Mouse (Mus musculus): ENCODE measurements around the gene Antxr1.

GRCm38 (mm10) chr6:87147921-87148320, 187.7 kb downstream of the Antxr1 start:
- TF ChIP-seq GATA1 (IDR thresholded peaks at IDR 0.05; ENCODE audit: low read length) (no peak), TAL1 (IDR thresholded peaks at IDR 0.05; ENCODE audit: low read length) (no peak)
